Mouse (Mus musculus) ovary, postnatal 10 days (tissue): ENCODE data around the gene Rarres1.

Experiments used
- DNase-seq: peaks from one replicate; pipeline ENCODE4 v3.0.0; 2022; ENCODE audit warnings: low spot score

Rarres1 gene

GRCm38 (mm10) chr3:67492086-67492869 is 23.0 kb downstream of the Rarres1 start:
- no peak for DNase-seq

GRCm38 (mm10) chr3:67490156-67490555 is 25.2 kb downstream of the Rarres1 start:
- DNase-seq, result no peak

GRCm38 (mm10) chr3:67485233-67485632 is 30.1 kb downstream of the Rarres1 start:
- no peak for DNase-seq

GRCm38 (mm10) chr3:67482400-67482799 is 32.9 kb downstream of the Rarres1 start:
- DNase-seq, result no peak

GRCm38 (mm10) chr3:67479806-67480205 is 35.5 kb downstream of the Rarres1 start:
- no peak for DNase-seq

GRCm38 (mm10) chr3:67473438-67473837 is 41.9 kb downstream of the Rarres1 start:
- no peak for DNase-seq

GRCm38 (mm10) chr3:67471408-67472127 is 43.8 kb downstream of the Rarres1 start:
- DNase-seq, result no peak

- DNase-seq, result no peak
Observed at GRCm38 (mm10) chr3:67467281-67467680, 48.0 kb downstream of the Rarres1 start.

- DNase-seq, result no peak
Observed at GRCm38 (mm10) chr3:67466576-67466975, 48.7 kb downstream of the Rarres1 start.

- peak; percentile 48 for DNase-seq
Observed at GRCm38 (mm10) chr3:67463450-67464372, 51.6 kb downstream of the Rarres1 start, which contains the start of gene Lxn. Gene Lxn, minus strand, starts transcription at chr3:67463926.

- no peak for DNase-seq
Observed at GRCm38 (mm10) chr3:67463001-67463400, 52.3 kb downstream of the Rarres1 start.

GRCm38 (mm10) chr3:67462578-67462977 is 52.7 kb downstream of the Rarres1 start:
- DNase-seq, result no peak

GRCm38 (mm10) chr3:67462015-67462414 is 53.3 kb downstream of the Rarres1 start:
- DNase-seq, result no peak

GRCm38 (mm10) chr3:67459881-67460280 is 55.4 kb downstream of the Rarres1 start:
- no peak for DNase-seq

- no peak for DNase-seq
Observed at GRCm38 (mm10) chr3:67450601-67451210, 64.6 kb downstream of the Rarres1 start.

GRCm38 (mm10) chr3:67449660-67450059 is 65.7 kb downstream of the Rarres1 start:
- DNase-seq, result no peak

GRCm38 (mm10) chr3:67447143-67447542 is 68.2 kb downstream of the Rarres1 start:
- DNase-seq, result no peak

GRCm38 (mm10) chr3:67434011-67434410 is 81.3 kb downstream of the Rarres1 start:
- DNase-seq, result no peak

- DNase-seq, result peak; percentile 62
Observed at GRCm38 (mm10) chr3:67429999-67430380, 85.3 kb downstream of the Rarres1 start, which contains the start of gene Gfm1. Gene Gfm1, plus strand, starts transcription at chr3:67430096.

GRCm38 (mm10) chr3:67429338-67429998 is 85.9 kb downstream of the Rarres1 start:
- DNase-seq, result no peak
